Mouse (Mus musculus) kidney, postnatal 4 days (tissue): ENCODE results near the gene Lgals8.
"Not testable (repeated sequence)": the region's sequence is repeated elsewhere in the genome, so short reads cannot be mapped to it uniquely, and the experiment has no call there.

Experiments used
- DNase-seq, 2 experiments: peaks; one replicate each; pipeline ENCODE4 v3.0.0; 2021; ENCODE audit warnings: mixed read lengths in 2 of 2

Lgals8 gene

DNA sequence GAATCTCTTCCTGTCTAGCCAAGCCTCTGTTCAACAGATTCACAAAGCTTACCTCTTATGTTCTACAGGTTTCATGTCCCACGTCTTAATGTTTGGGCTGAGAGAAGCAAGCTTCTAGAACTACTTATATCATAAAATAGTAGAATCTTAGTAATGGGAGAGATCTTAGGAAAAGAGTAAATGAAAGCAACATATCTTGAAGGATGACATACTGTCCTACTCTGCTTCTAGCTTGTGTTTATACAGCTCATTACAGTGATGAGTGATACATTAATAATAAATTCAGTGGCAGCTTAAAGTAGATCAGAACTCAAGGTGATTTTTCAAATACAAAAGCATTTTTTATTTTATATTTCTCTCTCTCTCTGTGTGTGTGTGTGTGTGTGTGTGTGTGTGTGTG lies at the start of gene Lgals8:
Lgals8 (minus strand) TSS at position 101 of the 400 bp plus-strand sequence.
- DNase-seq = no peak

DNA sequence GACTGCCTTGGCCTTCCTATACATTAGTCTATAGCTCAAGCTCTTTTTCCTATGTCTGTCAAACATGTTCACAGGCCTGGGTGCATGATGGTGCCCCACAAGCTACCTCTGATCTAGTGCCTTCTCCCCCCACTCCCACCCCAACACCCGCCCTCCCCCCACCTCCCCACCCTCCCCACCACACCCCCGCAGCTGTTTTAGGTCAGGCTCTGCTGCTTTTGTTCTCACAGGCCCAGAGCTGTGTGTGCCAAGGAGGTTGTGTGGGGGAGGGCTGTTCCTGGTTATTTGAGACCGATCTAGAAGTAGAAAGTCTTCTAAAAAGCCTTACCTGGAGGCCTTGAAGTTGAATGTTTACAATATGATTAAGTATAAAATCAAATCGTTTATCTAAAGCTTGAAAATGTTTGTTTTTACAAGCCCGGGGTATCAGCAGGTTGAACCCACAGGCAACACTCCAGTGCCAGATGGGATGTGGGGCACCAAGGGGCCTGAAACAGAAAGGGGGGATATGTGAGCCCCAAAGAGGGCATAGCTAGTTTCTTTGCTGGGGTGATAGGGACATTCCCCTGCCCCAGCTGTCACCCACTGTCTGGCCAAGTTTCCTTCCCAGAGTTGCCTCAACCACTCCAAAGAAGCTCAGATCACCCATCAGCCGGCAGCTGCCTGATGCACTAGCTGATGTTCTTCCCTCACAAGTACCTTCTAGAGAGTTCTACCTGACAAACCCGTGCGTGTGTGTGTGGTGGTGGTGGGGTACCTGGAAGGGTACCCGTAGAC lies 46.6 kb upstream of the Lgals8 start:
- peak in 1 of 2 experiments; percentile 34 for DNase-seq

DNA sequence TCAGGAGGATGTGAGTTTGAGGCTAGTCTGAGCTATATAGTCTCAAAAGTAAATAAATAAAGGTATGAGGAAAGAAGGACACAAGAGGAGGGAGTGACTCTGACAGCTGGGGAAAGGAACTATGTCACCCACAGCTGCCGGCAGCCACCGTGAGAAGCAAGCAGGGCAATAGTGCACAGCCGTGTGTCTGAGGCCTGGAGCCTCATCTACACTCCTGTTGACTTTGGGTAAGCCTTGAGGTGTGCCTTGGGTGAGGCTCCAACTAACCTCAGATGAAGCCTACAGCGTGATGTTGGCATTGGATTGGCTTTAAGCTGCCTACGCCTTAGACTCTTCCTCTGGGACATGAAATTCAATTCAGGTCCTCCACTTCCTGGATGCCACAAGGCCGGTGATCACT lies 45.3 kb upstream of the Lgals8 start:
- no peak for DNase-seq

DNA sequence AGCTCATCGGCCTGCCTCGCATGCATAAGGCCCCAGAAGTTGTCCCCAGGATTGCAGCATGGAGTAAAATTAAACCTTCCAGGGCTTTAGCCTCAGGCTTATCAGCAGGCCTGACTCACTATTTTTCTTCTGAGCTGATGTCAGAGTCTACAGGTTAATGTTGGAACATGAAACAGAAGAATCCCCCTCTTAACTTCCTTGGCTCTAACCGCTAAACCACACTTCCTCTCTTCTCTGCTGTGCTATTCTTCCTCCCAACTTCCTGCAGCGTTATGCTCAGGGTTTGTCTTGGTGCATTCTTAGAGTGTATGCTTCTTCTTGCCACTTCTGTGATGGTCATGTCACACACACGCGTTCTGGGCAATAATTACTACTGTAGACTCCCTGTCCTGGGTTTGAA lies 42.7 kb upstream of the Lgals8 start:
- DNase-seq = no peak

DNA sequence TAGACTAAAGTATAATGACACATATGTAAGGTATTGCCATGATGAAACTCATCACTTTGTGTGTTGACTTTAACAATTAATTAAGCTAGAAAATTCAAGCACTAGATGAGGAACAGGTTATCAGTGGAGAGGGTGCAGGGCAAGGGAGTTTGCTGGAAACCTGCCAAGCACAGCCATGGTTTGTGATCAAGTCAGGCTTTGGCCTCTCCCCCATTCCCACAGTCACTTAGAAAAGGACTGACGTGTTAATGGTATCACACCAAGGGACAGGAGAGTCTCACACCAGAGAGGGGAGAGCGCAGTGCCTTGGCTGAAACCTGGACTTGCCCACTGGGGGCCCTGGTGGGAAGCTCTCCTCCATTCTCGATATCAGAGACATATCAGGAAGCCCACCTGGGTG lies 40.6 kb upstream of the Lgals8 start:
- peak; percentile 36 to 60 for DNase-seq

DNA sequence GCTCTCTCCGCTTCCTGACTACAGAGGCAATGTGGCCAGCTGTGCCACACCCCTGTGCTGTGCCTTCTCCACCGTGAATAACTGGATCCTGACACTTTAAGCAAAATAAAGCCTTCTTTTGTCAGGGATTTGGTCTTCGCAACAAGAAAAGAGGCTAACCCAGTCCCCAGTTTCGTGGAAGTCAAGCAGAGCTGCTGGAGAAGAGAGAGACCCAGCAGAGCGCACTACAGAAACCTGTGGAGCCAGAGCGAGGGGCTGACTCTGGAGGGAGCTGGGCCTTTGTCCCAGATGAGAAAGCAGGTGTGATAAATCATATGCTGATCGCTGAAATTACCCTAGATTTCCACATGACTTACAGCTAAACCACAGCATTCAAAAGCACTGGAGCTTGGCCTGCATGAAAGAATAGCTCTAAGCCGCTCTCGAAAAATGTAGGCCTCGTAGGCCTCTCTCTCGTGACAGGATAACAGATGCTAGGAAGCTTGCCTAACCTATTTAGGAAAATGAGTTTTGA lies 38.6 kb upstream of the Lgals8 start:
- peak; percentile 26 to 45 for DNase-seq

DNA sequence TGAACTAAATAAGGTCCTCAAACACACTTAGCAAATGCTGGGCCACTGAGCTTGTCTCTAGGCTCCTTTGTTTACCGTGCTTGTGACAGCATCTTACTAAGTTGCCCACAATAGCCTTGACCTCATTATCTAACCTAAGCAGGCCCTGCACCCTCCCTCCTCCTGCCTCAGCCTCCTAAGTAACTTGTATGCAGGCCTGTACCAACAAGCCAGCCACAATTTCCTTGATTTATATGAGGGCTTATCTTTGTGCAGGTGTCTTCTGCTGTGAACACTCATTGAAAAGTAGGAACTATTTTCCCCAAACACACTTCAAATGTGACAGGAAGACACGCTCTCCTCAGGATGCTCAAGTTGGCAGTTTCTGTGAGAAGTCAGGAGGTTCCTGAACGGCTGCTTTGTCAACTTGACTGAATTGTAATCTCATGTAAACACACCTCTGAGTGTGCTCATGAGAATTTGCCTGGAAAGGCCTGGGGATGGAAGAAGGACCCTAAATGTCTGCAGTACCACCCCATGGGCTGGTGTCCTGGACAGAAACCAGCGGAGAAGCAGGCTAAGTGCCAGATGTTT lies 38.0 kb upstream of the Lgals8 start:
- no peak for DNase-seq

DNA sequence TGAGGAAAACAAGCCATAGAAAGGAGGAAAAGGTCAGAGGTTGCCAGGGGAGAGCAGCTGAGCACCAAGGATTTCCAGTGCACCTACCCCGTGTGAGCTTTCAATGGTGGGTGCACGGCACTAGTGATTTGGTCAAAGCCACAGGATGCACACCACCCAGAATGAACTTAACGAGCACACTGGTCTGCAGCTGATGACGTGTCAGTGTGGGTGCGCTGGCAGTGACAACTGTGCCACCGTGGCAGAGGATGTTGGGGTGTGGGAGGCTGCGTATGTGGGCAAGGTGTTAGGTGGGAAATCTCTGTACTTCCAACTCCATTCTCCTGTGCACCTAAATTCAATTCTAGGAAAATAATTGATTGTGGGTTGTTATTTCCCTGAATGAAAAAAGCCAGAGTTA lies 34.4 kb upstream of the Lgals8 start:
- DNase-seq = no peak

DNA sequence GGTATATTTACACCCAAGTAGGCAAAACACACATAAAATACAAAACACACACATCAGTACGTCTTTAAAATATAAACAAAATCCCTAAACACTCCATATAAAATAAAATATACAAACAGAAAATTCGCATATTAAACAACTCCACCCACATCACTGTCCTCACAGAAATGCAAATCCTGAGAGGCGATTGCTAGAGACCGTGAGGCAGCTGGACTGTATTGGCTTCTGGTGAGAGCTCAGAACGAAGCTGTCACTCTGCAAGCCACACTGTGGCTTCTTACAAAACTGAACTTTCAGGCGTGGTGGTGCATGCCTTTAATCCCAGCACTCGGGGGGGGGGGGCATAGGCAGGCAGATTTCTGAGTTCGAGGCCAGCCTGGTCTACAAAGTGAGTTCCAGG lies 33.1 kb upstream of the Lgals8 start:
- no peak for DNase-seq

DNA sequence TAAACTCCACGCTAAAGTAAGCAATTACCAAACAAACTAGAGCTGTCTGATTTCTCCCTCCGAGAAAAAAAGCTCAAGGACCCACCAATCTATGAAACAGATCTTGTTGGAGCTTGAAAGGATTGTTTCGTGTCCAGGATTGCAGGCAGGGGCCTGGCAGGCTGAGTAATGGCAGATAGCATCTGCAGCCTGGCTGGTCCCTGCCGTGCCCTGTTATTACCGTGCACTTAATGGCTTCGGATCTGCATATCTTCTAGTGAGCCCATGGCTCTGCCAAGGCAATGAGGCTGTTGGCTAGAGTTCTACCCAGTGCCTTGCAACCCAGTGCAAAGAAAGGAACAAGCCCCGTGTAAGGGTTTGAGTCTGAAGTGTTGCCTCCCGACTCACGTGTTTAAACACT lies 30.0 kb upstream of the Lgals8 start:
- no peak for DNase-seq

DNA sequence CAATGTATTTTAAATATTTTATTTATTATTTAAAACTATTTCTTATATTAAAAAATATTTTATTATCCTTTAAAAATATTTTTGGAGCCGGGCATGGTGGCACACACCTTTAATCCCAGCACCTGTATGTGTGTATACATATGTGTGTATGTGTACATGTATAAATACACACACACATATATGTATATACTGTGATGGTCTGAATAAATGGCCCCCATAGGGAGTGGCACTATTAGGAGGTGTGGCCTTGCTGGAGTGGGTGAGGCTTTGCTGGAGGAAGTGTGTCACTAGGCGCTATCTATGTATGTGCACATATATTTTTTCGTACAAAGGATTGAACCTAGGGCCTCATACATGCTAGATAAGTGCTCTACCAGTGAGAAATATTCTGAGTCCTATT lies 27.8 kb upstream of the Lgals8 start:
- DNase-seq = no peak

DNA sequence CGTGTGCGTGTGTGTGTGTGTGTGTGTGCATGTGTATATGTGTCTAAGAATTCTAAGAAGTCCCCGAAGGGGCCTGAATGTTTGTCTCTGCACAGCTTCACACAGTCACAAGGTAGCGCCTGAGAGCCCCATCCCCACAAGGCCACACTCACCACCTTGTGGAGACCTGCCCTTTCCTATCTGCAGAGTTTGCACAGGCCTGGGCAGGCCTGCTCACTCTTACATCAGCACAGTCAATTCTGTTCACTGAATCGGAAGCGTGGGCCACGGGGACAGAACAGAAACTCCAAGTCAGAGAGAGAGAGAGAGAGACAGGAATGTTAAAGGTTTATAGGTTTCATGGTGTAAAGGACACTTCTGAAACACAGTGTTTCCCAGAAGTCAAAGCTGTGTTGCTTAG lies 20.9 kb upstream of the Lgals8 start:
- no peak for DNase-seq

DNA sequence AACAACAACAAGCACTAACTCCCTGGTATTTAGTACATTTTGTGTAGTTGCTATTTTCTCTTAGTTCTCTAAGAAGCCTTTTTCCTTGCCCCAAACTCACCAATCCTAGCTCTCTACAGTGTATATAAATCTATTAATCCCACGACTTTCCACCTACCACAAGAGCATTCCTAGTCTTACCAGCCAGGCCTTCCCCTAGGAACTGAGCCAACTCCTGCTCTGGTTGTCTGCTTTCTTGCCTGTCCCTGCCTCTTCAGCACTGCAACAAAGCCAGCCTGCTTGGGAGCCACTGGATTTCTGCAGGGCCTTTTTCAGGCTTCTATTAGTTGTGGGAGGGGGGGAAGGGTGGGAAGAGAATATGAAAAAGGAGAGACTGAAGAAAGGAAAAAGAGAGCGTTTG lies 20.5 kb upstream of the Lgals8 start:
- DNase-seq = no peak

DNA sequence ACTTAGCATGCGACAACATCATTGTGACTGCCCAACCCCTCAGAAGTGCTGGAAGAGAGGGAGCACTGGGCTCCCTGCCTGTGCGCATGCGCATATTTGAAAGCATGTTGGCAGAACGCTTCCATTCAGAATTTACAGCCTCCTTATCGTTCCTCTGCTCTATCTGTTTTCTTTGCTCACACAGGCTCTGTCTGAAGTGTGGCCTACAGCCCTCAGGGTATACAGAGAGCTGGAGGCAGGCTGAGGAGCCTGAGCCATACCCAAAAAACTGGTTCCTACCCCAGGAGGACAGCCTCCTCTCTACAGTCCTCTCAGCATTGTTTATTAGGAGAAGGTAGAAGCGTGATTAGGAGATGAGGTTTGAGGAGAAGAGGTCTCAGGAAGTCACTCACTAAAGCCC lies 15.1 kb upstream of the Lgals8 start:
- peak; percentile 23 to 46 for DNase-seq

DNA sequence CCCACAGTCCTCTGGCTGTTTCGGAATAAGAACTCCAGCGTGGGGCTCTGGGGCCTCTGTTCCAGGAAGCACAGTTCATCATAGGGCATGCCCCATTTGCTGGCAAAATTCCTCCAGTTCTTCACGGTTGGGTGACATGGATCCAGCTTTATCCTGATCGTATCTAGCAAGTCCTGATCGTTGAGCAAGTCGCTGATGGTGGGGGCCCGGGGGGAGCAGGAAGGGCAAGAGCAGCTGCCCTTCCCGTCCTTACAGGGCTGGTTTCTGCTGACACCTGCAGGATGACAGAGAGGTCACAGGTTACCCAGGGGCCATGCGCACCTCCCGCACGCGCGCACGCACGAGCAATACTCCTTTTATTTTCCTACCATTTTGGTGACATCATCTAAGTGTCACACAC lies 13.6 kb upstream of the Lgals8 start:
- peak; percentile 55 to 75 for DNase-seq

DNA sequence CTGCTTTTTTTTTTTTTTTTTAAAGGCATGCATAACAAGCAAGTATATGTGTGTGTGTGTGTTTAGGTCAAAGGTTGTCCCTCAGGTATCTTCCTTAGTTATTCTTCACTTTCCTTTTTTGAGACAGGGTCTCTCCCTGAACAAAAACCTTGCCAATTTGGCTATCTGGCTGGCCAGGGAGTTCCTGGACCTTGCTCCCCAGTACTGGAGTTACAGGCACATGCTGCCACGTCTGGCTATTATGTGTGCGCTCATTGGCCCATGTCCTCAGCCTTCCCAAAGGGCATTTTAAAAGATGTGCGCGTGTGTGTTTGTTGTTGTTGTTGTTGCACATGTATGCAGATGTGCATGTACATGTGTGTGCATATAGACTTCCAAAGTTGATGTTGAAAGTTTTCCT lies 12.1 kb upstream of the Lgals8 start:
- DNase-seq = no peak

DNA sequence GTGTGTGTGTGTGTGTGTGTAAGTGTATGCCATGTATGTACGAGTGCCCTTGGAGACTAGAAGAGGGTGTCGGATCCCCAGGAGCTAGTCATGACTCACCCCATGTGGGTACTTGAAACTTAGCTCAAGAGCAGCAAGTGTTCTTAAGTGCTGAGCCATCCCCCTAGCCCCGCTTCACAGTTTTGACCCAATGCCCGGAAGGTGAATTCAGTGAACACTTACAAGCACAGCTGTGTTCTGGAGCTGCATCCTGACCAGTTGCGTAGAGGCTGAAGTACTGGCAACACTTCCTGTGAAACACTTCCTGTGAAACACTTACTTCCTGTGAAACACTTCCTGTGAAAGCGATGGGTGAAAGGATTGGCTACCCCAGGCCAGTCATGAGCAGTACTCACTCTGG lies 10.5 kb upstream of the Lgals8 start:
- DNase-seq = no peak

DNA sequence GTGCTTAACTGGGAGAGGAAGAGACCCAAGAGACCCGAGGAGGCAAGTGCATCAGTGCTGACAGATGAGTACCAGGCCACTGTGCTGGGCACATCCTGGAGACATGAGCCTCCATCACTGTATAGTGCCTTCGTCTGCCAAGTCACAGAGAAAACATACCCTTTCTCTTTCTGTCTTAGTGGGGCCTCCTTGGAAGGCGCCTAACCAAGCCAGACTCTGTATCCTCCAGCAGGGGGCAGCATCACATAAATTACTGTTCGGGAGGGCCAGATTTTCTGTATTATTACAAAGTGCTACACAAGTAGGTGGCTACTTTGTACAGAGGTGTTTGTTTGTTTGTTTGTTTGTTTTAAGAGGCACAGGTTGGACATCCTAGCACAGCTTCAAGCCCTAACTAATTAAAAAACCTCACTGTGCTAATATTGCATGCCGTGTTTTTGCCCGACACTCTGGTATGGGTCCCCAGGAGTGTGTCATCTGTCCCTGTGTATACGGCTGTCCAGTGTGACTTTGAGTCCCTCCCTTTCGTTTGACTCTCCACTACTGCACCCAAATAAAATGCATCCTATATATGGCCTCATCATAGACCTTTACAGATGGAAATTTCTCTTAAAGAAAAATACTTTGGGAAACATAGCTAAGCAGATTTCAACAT lies 9.1 kb upstream of the Lgals8 start:
- peak; percentile 82 to 83 for DNase-seq

DNA sequence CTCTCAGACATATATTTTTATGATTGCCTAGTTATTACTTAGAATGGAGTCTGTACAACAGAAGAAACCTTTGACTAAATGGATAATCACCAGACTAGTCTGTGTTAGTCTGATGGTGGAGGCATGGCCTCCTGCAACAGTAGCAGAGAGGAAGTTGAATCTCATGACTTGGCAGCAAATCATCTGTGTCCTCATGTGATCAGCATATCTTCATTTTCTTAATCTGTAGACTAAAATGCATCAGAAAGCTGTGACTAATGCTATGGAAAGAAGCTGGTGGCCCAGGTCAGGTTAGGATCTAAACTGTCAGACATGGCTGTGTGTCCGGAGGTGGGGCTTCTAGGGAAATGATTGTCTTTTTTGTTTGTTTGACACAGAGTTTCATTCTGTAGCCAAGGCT lies 3.7 kb upstream of the Lgals8 start:
- DNase-seq = no peak

DNA sequence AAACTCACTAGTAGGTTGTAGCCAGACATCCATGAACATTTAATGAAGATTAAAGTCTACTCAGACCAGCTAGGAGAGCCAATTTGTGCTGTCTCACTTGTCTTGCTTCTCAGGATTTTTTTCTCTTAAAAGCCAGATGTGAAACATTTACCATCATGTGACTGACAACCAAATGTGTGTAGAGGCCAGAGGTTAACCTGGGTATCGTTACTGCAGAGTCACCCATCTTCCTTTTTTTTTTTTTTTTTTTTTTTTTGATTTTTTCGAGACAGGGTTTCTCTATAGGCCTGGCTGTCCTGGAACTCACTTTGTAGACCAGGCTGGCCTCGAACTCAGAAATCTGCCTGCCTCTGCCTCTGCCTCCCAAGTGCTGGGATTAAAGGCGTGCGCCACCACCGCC lies 585 bp downstream of the Lgals8 start:
- not testable (repeated sequence) for DNase-seq

DNA sequence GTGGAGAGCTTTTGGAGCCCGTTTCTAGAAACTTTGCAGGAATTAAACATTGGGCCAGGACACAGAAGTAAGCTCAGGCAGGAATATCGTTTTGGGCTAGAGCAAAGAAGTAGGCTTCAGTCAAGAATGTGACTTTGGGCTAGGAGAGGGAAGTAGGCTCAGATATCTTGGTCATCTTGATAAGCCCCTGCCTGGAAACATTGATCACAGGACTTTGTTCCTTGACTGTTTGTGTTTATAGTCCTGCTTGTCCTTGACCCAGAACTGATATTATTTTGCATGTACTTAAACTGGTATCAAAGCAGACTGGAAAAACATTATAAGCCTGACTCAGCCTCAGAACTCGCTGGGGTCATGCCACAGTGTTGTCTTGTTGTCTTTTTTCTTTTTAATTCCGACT lies 2.1 kb downstream of the Lgals8 start:
- no peak for DNase-seq

DNA sequence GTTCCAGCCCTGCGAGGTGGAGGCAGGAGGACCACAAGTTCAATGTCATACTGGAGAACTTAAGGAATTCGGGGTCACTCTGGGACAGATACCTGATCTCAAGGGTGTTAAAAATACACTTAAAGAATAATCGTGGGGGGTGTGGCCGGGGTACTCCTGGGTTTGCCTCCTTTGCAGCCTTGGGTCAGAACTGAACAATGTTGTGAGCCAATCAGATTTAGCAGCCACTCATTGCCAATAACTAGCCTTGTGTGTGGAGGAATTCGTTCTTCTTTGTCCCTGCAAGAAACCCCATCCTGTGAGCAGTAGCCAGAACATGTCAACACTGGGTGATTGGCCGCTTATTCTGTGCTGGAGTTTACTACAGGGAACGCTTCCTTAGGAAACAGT lies 3.0 kb downstream of the Lgals8 start:
- no peak for DNase-seq

DNA sequence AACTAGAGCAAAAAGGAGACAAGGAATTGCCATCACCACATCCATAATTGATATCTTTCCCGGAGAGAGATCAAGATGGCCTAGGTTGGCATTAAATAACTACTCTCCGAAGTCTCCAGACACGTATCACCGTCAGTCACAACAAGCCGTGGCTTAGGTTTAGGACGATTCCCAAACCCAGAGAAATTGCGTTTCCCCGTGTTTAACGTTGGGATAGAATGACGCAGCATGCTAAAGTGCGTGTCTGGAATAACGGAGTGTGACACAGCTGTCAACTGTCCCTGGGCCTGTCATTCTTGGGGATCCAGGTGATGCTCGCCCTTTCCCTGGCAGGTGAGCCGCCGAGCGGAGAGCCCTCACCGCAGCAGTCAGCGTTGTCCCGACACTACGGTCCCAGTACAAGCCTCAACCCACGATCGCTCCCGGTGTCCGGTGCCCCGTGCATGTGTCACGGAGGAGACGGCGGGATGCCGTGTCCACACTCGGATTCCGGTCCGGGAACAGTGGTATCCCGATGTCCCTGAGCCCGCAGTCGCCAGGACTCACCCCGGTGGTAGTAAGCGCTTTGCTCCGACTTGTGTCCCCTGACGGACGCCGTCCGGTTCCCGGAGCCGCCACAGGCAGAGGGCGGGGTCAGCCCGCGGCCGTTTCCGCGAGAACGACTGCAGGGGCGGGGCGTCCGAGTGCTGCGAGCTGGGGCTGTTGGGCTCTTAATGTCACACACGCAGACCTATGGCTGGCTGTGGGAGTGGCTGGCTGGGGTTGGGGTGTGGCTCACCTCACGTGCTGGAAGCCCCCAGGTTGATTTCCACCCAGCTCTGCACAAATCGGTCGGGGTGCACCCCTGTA lies 3.6 kb downstream of the Lgals8 start:
- peak; percentile 97 to 98 for DNase-seq
